8 mouse cellular contexts compared by ENCODE assay signal in genomic region chr15:79109321-79109934, GRCm38 (mm10). TPM values are rescaled to one million over a fixed set of nuclear protein-coding genes. Genes with fewer than 3 reads are reported as not detected.
DNase-seq lines count a peak whose midpoint lies in the region; ATAC-seq and TF ChIP-seq lines count a peak whose summit lies in the region.

No protein-coding gene starts in this region.

- H3K27me3 ChIP-seq in lung, embryonic 14.5 days (ENCODE audit: insufficient read depth, low read length), result no peaks in the 10 kb centered on the region
- H3K27me3 ChIP-seq in forebrain, embryonic 16.5 days (replicated peaks; ENCODE audit: control insufficient read depth, insufficient read depth, low read length), result no peaks in the 10 kb centered on the region
- H3K27me3 ChIP-seq in liver, embryonic 11.5 days (replicated peaks; ENCODE audit: control insufficient read depth, insufficient read depth, low read length), result no peaks in the 10 kb centered on the region
- no peaks in the 10 kb centered on the region for H3K27me3 ChIP-seq in neural tube, embryonic 14.5 days (ENCODE audit: control insufficient read depth, insufficient read depth, low read length)

- peak overlapping the region; percentile 83 for H3K27ac ChIP-seq in lung, embryonic 14.5 days (ENCODE audit: low read depth)
- 0 out of 2 replicates have a peak overlapping the region, but pooled peaks have one; percentile 39 for H3K27ac ChIP-seq in forebrain, embryonic 16.5 days (ENCODE audit: low read length)
- H3K27ac ChIP-seq in liver, embryonic 11.5 days (ENCODE audit: low read depth, low read length), result peak overlapping the region; percentile 40
- H3K27ac ChIP-seq in neural tube, embryonic 14.5 days (ENCODE audit: low read depth, low read length), result peak overlapping the region; percentile 69

- peak; percentile 53 for ATAC-seq in lung, embryonic 14.5 days (ENCODE audit: insufficient read depth)
- ATAC-seq in forebrain, embryonic 16.5 days, result peak; percentile 58
- ATAC-seq in liver, embryonic 11.5 days (replicated peaks; ENCODE audit: low FRiP score), result peak; percentile 64
- peak; percentile 58 for ATAC-seq in neural tube, embryonic 14.5 days (ENCODE audit: low read depth)

- peaks cover 15% of the 10 kb centered on the region for H3K4me1 ChIP-seq in lung, embryonic 14.5 days (ENCODE audit: insufficient read depth)
- H3K4me1 ChIP-seq in forebrain, embryonic 16.5 days (replicated peaks; ENCODE audit: control insufficient read depth, insufficient read depth, low read length), result peaks cover 28% of the 10 kb centered on the region
- H3K4me1 ChIP-seq in liver, embryonic 11.5 days (replicated peaks; ENCODE audit: control insufficient read depth, insufficient read depth, low read length), result peaks cover 27% of the 10 kb centered on the region
- peaks cover 19% of the 10 kb centered on the region for H3K4me1 ChIP-seq in neural tube, embryonic 14.5 days (ENCODE audit: control insufficient read depth, insufficient read depth, low read length)

- peak overlapping the region; percentile 90 for H3K4me3 ChIP-seq in lung, embryonic 14.5 days (ENCODE audit: low read depth, low read length)
- H3K4me3 ChIP-seq in forebrain, embryonic 16.5 days (replicated peaks; ENCODE audit: low read length), result peak overlapping the region; percentile 87
- H3K4me3 ChIP-seq in liver, embryonic 11.5 days (ENCODE audit: low read depth, low read length), result peak overlapping the region; percentile 84
- H3K4me3 ChIP-seq in neural tube, embryonic 14.5 days (ENCODE audit: low read depth, low read length), result peak overlapping the region; percentile 81

- no peak for TF ChIP-seq CTCF in lung, embryonic 14.5 days (IDR thresholded peaks at IDR 0.05; ENCODE audit: low read depth)

- H3K36me3 ChIP-seq in lung, embryonic 14.5 days (ENCODE audit: insufficient read depth), result peaks cover 4% of the 10 kb centered on the region; the same call in 1 of the 2 replicates
- H3K36me3 ChIP-seq in forebrain, embryonic 16.5 days (ENCODE audit: control insufficient read depth, insufficient read depth), result no peaks in the 10 kb centered on the region
- peaks cover 3% of the 10 kb centered on the region; the same call in 1 of the 2 replicates for H3K36me3 ChIP-seq in liver, embryonic 11.5 days (ENCODE audit: control insufficient read depth, insufficient read depth, low read length)
- H3K36me3 ChIP-seq in neural tube, embryonic 14.5 days (ENCODE audit: control insufficient read depth, insufficient read depth, low read length), result 0 out of 2 replicates have a peak, but pooled peaks cover 5% of the 10 kb centered on the region

- peak overlapping the region; percentile 98 for H3K4me2 ChIP-seq in lung, embryonic 14.5 days
- H3K4me2 ChIP-seq in forebrain, embryonic 16.5 days (ENCODE audit: low read length), result peak overlapping the region; percentile 96
- H3K4me2 ChIP-seq in liver, embryonic 11.5 days, result peak overlapping the region; percentile 99
- peak overlapping the region; percentile 96 for H3K4me2 ChIP-seq in neural tube, embryonic 14.5 days (ENCODE audit: low read depth, low read length)

- DNase-seq in lung, embryonic 14.5 days, result peak; percentile 31
- no peak for DNase-seq in lung, postnatal 25 days (ENCODE audit: low spot score)
- DNase-seq in adipocyte (ENCODE audit: low spot score), result peak; percentile 30
- peak; percentile 70 for DNase-seq in liver, embryonic 11.5 days (ENCODE audit: low spot score)
- no peak for DNase-seq in urinary bladder, postnatal 4 days (ENCODE audit: low spot score in 2 of 2)
- no peak for DNase-seq in cerebellum, postnatal 36 days

- peak overlapping the region; percentile 87 for H3K9ac ChIP-seq in lung, embryonic 14.5 days
- H3K9ac ChIP-seq in forebrain, embryonic 16.5 days (replicated peaks; ENCODE audit: low read depth, low read length), result peak overlapping the region; percentile 91
- H3K9ac ChIP-seq in liver, embryonic 11.5 days (ENCODE audit: low read depth, low read length), result peak overlapping the region; percentile 93
- H3K9ac ChIP-seq in neural tube, embryonic 14.5 days (replicated peaks; ENCODE audit: low read depth, low read length), result peak overlapping the region; percentile 93

- under 1% methylated on average over 46 of the region's 46 CpGs for WGBS in lung, embryonic 14.5 days
- under 1% methylated on average over 46 of the region's 46 CpGs for WGBS in forebrain, embryonic 16.5 days
- under 1% methylated on average over 46 of the region's 46 CpGs for WGBS in liver, embryonic 11.5 days
- WGBS in neural tube, embryonic 14.5 days, result under 1% methylated on average over 32 of the region's 46 CpGs

- H3K9me3 ChIP-seq in lung, embryonic 14.5 days (ENCODE audit: low read depth, low read length), result no peaks in the 10 kb centered on the region
- H3K9me3 ChIP-seq in forebrain, embryonic 16.5 days (ENCODE audit: control insufficient read depth, low read length), result no peaks in the 10 kb centered on the region
- no peaks in the 10 kb centered on the region for H3K9me3 ChIP-seq in liver, embryonic 11.5 days (ENCODE audit: control insufficient read depth, low read length)
- no peaks in the 10 kb centered on the region for H3K9me3 ChIP-seq in neural tube, embryonic 14.5 days (ENCODE audit: control insufficient read depth, low read length)

RNA-seq across cellular contexts. Expression of gene Micall1, which starts 0.7 kb away (rescaled TPM):
- polyA plus RNA-seq in lung, embryonic 14.5 days (2014; fragmentation: Nextera tagmentation; extraction: Ambion mirVana), result 7.5 and 9.0 TPM in 2 replicates
- polyA plus RNA-seq in forebrain, embryonic 16.5 days (2015; fragmentation: Nextera tagmentation; extraction: Ambion mirVana), result 8.2 and 10.0 TPM in 2 replicates
- 4.1 and 5.7 TPM in 2 replicates for polyA plus RNA-seq in liver, embryonic 11.5 days (2014; fragmentation: Nextera tagmentation; extraction: Ambion mirVana)
- polyA plus RNA-seq in neural tube, embryonic 14.5 days (2014; fragmentation: Nextera tagmentation; extraction: Ambion mirVana), result 12.6 and 13.1 TPM in 2 replicates

RNA-seq across cellular contexts. Expression of gene Polr2f, which starts 31.4 kb away (rescaled TPM):
- polyA plus RNA-seq in lung, embryonic 14.5 days (2014; fragmentation: Nextera tagmentation; extraction: Ambion mirVana), result 315 and 325 TPM in 2 replicates
- polyA plus RNA-seq in forebrain, embryonic 16.5 days (2015; fragmentation: Nextera tagmentation; extraction: Ambion mirVana), result 253 and 256 TPM in 2 replicates
- 432 and 463 TPM in 2 replicates for polyA plus RNA-seq in liver, embryonic 11.5 days (2014; fragmentation: Nextera tagmentation; extraction: Ambion mirVana)
- polyA plus RNA-seq in neural tube, embryonic 14.5 days (2014; fragmentation: Nextera tagmentation; extraction: Ambion mirVana), result 276 and 304 TPM in 2 replicates

RNA-seq across cellular contexts. Expression of gene 1700088E04Rik, which starts 31.6 kb away (rescaled TPM):
- 6.0 and 7.1 TPM in 2 replicates for polyA plus RNA-seq in lung, embryonic 14.5 days (2014; fragmentation: Nextera tagmentation; extraction: Ambion mirVana)
- 11.7 and 13.1 TPM in 2 replicates for polyA plus RNA-seq in forebrain, embryonic 16.5 days (2015; fragmentation: Nextera tagmentation; extraction: Ambion mirVana)
- polyA plus RNA-seq in liver, embryonic 11.5 days (2014; fragmentation: Nextera tagmentation; extraction: Ambion mirVana), result 1.8 and 2.2 TPM in 2 replicates
- polyA plus RNA-seq in neural tube, embryonic 14.5 days (2014; fragmentation: Nextera tagmentation; extraction: Ambion mirVana), result 13.3 and 18.0 TPM in 2 replicates

RNA-seq across cellular contexts. Expression of gene Eif3l, which starts 34.4 kb away (rescaled TPM):
- 243 and 249 TPM in 2 replicates for polyA plus RNA-seq in lung, embryonic 14.5 days (2014; fragmentation: Nextera tagmentation; extraction: Ambion mirVana)
- 188 and 205 TPM in 2 replicates for polyA plus RNA-seq in forebrain, embryonic 16.5 days (2015; fragmentation: Nextera tagmentation; extraction: Ambion mirVana)
- 257 and 291 TPM in 2 replicates for polyA plus RNA-seq in liver, embryonic 11.5 days (2014; fragmentation: Nextera tagmentation; extraction: Ambion mirVana)
- 169 and 183 TPM in 2 replicates for polyA plus RNA-seq in neural tube, embryonic 14.5 days (2014; fragmentation: Nextera tagmentation; extraction: Ambion mirVana)

RNA-seq across cellular contexts. Expression of gene Ankrd54, which starts 46.7 kb away (rescaled TPM):
- polyA plus RNA-seq in lung, embryonic 14.5 days (2014; fragmentation: Nextera tagmentation; extraction: Ambion mirVana), result 54.4 and 55.4 TPM in 2 replicates
- 54.9 and 58.1 TPM in 2 replicates for polyA plus RNA-seq in forebrain, embryonic 16.5 days (2015; fragmentation: Nextera tagmentation; extraction: Ambion mirVana)
- 57.2 and 61.5 TPM in 2 replicates for polyA plus RNA-seq in liver, embryonic 11.5 days (2014; fragmentation: Nextera tagmentation; extraction: Ambion mirVana)
- 45.9 and 46.2 TPM in 2 replicates for polyA plus RNA-seq in neural tube, embryonic 14.5 days (2014; fragmentation: Nextera tagmentation; extraction: Ambion mirVana)

Comparison
In these comparisons a context has a peak if more than half of its experiments do, and no peak if none do; other contexts are left out.
1. DNase-seq: peak in lung, embryonic 14.5 days (single experiment), adipocyte (single experiment) and liver, embryonic 11.5 days (single experiment); none in lung, postnatal 25 days (single experiment), urinary bladder, postnatal 4 days (0 of 2) and cerebellum, postnatal 36 days (0 of 2).
2. Peak in every context shown above with its lines, with median percentiles within 50 percentile points of each other: ATAC-seq, H3K27ac ChIP-seq, H3K4me2 ChIP-seq, H3K4me3 ChIP-seq and H3K9ac ChIP-seq.